Mouse (Mus musculus) left cerebral cortex, adult 18-20 months (tissue): ENCODE data around the gene Atp1b3. TPM values are rescaled to one million over a fixed set of nuclear protein-coding genes. Genes with fewer than 3 reads are reported as not detected.
"Not testable (repeated sequence)": the region's sequence is repeated elsewhere in the genome, so short reads cannot be mapped to it uniquely, and the experiment has no call there.

ENCODE experiments used
- DNase-seq, 2 experiments: peaks; one replicate each; pipeline ENCODE4 v3.0.0; 2021 to 2022; ENCODE audit warnings: low spot score in 2 of 2, mixed read lengths in 1 of 2
- long read RNA-seq, 2 experiments: library from polyadenylated mRNA; stranded (forward); transcript quantifications; one replicate each; pipeline ENCODE4 v2.0.0; 2021
- total RNA-seq, 2 experiments: library from RNA; stranded (reverse); gene quantifications; 2 replicates each; pipeline ENCODE4 v1.2.3; 2021

The Atp1b3 gene
- 100 to 1,000 TPM in 1 of 2 experiments, 10 to 100 TPM in 1; 89.6 to 100 TPM for total RNA-seq
- long read RNA-seq, experiment 1, transcript Atp1b3-201 (7 exons, 1,994 nt) = major isoform, 60 of 93 reads
- long read RNA-seq, experiment 1, partial matches to known transcripts = 8 of 93 reads
- long read RNA-seq, experiment 1, other reads (novel, unspliced or antisense) = 25 of 93 reads
- long read RNA-seq, experiment 2, transcript Atp1b3-201 (7 exons, 1,994 nt) = major isoform, 47 of 73 reads
- long read RNA-seq, experiment 2, partial matches to known transcripts = 2 of 73 reads
- long read RNA-seq, experiment 2, other reads (novel, unspliced or antisense) = 24 of 73 reads

DNA sequence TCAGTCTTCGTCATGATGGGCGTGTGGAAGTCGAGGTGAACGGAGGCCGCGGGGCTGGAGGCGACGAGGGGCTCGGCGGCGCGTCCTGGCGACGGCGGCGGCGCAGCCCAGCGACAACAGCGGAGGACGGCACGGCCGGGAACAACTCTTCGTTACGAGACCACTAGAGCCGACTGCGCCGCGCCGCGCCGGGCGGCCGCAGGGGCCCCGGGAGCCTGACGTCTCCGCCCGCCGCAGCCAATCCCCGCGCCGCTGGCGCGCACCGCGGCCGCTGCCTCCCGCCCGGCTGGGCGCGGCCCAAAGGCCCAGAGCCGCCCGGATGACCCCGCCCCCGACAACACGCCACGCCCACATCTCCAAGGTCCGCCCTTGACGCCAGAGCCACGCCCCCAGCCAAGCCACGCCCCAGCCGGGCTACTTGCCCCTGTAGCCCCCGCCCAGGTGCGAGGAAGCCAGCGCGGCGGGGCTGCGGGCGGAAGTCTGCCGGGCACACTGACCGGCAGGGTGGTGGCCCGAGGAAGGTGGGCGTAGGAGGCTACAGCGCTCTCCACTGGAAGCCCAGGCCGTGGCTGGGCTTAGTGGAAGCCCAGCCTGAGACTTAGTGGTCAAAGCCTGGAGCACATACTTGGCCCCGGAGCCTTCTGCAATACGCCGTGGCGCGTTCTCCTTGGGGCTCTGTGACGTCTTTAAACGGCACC, at the start of gene Atp1b3:
Atp1b3 (minus strand) TSS at position 302 of the 698 bp plus-strand sequence.
- DNase-seq = peak; percentile 99 to 100

DNA sequence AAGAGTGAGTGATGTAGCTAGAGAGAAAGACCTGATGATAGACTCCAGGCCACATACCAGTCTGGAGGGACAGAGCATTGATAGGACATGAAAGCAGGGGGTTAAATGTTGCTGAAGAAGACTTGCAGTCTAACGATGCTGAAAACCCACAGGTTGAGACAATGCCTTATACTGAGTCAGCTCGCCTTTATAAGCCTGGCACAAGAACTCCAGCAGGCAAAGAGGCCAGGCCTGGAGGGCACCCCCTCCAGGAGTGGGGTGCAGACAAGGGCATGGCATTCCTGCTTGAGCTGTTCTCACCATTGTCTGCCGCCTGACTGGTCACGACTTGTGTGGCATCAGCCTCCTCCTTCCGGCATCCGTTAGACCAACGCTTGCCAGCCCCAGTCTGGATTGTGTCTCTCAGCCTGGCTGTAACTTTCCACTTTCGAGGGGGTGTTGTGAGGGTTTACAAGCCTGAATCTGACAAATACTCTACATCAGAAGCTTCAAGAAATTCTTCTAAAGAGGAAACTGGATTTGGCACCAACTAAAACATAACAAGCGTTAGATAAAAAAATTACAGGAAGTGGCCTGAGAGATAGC, 48.7 kb upstream of the Atp1b3 start:
- peak in 1 of 2 experiments; percentile 34 for DNase-seq

DNA sequence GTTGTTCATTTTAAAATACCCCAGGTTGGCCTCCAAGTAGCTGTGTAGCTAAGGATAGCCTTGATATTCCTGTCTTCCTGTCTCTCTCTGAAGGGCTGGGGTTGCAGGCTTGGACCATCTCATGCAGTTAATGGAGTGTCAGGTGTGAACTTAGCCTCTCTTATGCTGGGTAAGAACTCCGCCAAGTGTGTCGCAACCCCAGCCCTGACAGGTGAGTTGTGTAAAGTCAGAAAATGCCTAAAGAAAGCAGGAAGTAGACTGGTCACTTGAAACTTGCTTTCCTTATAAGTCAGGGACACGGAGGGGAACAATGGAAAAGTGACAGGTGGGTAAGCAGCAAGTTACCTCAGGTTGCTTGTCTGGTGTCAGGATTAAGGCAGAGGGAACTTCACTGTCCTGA, 40.1 kb upstream of the Atp1b3 start:
- no peak for DNase-seq

DNA sequence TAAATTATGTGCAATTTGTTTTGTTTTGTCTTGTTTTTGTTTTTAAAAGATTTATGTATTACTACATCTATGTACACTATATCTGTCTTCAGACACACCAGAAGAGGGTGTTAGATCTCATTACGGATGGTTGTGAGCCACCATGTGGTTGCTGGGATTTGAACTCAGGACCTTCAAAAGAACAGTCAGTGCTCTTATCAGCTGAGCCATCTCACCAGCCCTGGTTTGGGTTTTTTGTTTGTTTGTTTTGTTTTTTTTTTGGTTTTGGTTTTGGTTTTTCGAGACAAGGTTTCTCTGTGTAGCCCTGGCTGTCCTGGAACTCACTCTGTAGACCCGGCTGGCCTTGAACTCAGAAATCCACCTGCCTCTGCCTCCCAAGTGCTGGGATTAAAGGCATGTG, 35.7 kb upstream of the Atp1b3 start:
- not testable (repeated sequence) for DNase-seq

DNA sequence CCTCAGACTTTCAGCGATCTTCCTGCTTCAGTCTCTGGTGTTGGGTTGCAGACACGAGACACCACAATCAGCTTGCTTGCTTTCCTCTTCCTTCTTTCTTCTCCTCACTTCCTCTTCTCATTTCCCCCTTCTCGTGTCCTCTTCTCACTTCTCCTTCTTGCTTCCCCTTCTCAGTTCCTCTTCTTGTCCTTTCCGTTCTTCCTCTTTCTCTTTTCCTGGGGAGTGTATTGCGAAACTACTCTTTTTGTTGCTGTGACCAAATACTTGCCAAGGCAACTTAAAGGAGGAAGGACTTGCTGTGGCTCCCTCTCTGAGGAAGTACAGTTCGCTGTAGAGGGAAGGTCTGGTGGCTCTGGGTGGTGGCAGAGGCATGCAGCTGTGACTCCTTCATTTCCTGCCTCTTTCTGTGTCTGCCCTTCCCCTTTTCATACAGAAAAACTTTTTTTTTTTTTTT, 35.2 kb upstream of the Atp1b3 start:
- no peak for DNase-seq

DNA sequence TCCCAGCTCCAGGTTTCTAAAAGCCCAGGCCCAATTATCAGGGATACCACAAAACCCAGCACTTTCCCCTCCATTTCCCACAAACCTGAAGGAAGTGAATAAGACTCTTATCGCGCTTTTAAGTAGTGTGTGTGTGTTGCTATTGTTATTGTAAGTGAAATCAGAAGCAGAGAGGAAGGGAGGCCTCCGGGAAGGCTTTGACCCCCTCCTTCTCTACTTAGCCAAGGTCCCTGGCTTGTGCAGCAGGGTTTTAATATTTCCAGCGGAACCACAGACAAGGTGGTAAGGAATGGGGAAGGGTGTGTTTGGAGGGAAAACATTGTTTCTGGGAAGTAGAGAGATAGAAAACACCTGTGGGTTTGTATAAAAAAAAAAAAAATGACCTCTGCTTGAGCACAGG, 34.4 kb upstream of the Atp1b3 start:
- DNase-seq = no peak

DNA sequence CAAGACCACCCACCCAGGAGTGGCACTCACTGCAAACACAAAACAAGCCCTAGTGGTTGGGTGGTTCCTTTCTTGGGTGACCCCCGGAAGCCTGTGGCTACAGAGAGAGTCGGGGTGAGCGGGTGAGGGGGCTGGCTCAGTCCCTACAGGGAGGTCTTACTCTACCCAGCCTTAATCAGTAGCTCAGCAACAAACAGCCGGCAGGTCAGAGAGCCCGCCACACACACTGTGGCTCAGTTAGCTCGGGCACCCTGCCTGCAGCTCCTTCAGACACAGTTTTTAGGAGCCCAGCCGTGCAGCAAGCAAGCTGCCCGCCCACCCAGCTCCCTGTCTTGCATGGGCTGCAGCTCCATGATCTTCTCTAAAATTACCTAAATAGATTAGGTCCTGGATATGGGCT, 33.9 kb upstream of the Atp1b3 start:
- DNase-seq = peak in 1 of 2 experiments; percentile 12

DNA sequence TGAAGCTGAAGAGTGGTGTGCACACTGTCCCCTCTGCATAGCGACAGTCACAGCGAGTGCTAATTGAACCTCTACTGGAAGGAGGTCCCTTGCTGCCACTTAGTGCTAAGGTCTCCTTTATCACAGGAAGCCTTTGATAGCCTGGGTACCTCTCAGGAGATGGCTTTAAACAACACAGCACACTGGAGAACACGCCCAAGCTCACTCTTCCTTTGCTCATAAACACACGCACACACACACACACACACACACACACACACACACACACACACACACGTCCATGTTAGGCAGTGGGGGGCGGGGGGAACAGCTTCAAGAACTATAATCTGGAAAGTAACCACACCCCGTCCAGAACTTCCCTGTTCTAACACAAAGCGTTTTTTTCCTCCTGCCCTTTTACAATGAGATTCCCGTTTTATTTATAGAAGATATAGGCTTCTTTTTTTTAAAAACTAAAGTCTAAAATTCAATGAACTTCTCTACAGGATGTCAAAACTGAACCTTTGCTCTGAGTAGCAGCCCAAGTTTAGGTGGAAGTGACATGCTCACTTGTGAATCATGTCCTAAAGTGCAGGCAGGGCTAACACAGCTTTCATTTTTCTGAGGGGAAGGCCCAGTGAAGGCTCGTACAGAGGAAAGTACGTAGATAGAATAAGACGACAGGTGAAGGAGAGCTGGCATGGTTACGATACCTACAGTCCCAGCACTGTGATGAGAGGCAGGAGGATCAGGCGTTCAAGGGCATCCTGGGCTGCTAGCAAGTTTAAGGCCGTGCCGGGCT, 30.9 kb upstream of the Atp1b3 start:
- DNase-seq = no peak

DNA sequence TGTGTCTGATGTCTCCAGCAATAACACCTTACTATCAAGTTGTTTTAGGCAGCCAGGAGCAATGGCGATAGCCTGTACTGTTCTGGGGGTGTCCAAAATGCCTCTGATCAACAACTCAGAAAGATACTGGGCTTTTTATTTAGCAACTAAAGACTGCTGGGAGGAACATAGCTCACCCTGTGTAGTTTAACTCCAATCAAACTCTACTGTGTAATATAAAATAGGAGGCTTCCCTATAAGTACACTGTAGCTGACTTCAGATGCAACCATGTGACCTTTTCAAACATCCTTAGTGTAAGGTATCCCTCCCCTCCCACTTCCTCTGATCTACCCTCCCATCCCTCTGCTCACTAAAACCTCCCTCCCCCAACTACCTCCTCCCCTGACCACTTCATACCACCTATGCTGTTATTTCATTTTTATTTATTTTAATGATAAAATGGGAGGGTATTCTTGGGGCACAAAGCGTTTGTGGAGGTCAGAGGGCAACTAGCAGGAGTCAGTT, 29.5 kb upstream of the Atp1b3 start:
- no peak for DNase-seq

DNA sequence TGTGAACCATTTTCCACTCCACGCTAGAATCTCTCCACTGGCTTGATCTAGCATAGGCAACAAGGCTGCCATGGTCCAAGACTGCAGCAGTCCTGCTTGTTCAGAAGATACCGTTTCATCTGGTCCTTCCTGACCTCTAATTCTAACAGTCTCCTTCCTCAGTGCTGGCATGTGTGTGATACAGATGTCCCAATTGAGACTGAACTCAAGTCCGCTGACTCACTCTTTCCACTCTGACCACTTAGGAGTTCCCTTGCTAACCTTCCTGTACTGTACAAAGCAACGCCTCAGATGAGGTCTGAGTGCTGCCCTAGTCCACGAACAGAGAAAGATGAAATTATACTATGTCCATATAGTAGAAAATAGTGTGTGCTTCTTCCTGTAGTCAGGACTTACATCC, 28.9 kb upstream of the Atp1b3 start:
- no peak for DNase-seq

DNA sequence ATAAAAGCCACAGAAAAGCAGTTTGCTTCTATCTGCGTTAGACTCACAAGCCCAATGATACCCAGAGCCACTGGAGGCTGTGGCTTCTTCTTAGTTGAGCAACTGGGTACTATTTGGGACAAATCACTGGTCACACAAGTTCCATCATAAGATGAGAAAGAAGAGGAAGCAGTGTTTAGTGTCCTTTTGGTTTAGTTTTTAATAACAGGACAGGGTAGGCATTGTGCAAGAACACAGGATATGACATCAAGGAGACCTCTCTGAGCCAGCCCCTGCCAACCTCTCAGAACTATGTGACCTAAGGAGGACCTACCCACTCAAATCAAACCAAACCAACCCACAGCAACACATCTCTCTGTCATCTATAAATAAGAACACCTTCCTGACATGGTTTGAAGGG, 27.7 kb upstream of the Atp1b3 start:
- no peak for DNase-seq

DNA sequence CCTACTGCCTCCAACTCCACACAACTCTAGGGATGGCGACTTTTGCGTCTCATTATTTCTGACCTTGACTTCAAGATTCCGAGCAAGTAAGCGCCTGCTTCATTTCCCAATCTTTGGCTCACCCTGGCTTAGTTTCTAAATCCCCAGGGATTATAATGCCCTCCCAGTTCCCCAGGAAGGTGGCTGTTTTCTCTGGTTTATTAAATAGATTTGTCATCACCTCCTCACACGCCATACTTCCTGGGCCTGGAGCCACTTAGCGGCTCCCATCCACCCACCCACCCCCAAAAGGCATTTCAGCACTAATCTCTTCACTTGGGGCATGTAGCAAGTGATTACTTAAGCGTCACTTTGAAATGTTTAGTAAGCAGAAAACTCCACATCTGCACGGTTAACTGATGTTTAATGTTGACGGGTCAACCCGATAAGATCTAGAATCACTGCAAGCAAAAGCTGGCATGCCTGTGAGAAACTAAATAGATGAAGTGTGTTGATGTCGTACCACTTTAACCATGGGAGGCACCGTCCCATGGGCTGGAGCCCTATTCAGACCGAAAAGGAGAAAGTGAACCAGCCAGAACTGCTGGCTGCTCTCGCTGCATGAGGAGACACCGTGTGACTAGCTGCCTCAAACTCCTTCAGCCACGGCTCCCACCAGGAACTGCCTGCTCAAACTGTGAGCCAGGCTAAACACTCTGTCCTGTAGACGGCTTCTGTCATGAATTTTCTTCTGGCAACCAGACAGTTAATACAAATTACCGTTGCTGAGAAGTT, 19.7 kb upstream of the Atp1b3 start:
- DNase-seq = no peak

DNA sequence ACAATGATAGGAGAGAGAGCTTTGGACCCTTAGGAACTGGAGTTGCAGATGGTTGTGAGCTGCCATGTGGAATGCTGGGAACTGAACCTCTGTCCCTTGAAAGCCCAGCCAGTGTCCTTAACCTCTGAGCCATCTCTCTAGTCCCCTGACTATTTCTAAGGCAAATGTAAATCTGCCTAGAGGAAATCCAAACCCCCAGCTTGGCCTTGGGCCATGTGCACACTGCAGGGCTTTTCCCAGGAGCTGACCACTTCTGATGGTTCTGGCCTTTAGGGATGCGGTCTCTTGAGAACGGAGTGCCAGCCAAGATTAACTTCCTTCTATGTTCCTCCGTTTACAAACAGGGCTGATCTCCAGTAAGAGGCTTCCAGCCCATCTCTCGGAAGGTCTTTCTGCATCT, 18.5 kb upstream of the Atp1b3 start:
- no peak for DNase-seq

DNA sequence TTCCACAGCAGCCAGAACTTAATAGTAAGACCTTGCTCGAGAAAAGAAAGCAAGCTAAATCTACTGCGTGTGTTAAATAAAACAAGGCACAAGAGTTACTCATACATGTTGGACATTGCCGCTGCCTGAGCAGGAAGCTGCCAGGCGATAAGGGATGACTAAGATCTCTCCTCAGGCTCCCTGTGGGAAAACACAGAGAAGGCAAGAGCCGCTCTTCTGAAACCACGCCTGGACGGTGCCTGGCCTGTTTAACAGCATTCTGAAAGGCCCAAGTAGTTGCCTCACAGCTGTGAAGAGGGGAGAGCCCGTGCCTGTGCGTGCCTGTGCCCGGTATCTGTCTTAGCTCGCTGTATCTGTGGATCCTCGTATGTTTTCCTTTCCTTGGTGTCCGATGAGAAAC, 17.2 kb upstream of the Atp1b3 start:
- no peak for DNase-seq

DNA sequence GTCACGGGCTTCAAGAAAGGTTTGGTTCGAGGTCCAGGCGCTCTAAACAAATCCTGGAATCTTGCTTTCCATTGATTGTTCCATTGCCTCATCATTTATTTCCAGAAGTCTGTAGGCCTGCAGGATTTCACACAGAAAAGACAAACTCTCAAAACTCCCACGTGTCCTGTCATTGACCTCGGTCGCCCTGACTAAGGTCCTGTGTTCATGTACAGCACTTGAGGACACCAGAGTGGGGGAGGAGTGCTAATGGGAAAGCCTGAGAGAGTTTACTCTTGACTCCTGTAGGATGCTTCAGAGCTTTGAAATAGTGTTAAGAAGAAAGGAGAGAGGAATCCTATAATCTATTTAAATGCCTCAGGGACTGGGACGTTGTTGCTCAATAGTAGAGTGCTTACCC, 15.3 kb upstream of the Atp1b3 start:
- DNase-seq = no peak

DNA sequence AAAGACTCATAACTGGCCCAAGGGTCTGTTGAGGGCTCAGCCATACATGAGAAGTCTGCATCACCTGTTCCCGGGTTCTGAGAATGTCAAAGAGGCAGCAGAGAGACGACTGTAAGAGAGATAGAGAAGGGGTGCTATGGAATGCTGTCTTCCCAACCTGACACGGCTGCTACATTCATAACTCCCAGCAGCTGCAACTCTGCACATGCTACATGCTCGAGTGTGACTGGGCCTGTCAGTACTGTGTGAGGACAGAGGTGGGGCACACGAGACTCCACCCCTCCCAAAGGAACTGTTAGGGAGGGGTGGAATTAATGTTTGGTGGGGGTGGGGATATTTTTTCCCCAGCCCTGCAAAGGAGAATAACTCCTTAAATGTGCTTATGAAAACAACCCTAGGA, 14.5 kb upstream of the Atp1b3 start:
- no peak for DNase-seq

DNA sequence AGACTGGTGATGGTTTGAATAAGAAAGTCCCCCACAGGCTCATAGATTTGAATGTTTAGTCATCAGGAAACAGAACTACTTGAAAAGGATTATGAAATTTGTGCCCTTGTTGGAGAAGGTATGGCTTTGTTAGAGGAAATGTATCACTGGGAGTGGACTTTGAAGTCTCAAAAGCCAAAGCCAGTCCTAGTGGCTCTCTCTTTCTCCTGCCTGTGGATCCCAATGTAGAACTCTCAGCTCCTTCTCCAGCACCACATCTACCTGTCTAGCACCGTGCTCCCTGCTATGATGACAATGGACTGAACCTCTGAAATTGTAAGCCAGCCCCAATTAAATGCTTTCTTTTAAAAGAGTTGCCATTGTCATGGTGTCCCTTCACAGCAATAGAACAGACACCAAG, 12.9 kb upstream of the Atp1b3 start:
- no peak for DNase-seq

DNA sequence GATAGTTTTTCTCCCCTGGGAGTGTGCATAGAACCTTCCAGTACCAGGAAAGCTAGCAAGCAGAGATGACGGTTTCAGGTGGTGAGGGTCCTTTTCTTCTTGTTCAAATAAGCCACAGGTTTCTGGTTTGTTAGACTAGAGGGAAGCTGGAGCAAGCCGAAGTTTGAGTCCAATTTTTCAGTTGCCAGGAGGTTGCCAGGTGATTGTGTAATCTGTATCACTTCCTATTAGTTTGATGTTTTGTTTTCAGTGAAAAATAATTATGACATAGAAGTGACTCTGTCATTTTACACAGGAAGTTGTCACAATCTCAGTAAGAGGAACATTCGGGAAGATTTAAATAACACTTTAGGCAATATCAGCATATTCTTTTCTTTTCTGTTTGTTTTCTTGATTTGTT, 11.6 kb upstream of the Atp1b3 start:
- no peak for DNase-seq

DNA sequence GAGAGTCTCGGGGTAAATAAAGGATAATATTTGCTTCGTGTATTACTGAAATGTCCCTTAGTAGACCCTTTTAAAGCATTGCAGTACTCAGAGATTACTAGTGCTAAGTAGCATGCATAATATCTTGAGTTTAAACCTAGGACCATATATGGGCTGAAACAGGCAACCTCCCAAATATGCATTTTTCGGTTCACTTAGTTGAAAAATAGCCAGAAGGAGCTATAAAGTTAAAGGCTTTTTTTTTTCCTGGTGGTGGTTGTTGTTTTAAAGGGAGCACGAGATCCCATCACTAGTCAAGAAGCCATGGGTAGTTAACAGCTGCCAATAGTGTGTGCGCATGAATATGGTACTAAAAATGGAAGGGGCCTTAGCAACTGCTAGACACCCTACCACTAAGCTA, 6.8 kb upstream of the Atp1b3 start:
- DNase-seq = no peak

DNA sequence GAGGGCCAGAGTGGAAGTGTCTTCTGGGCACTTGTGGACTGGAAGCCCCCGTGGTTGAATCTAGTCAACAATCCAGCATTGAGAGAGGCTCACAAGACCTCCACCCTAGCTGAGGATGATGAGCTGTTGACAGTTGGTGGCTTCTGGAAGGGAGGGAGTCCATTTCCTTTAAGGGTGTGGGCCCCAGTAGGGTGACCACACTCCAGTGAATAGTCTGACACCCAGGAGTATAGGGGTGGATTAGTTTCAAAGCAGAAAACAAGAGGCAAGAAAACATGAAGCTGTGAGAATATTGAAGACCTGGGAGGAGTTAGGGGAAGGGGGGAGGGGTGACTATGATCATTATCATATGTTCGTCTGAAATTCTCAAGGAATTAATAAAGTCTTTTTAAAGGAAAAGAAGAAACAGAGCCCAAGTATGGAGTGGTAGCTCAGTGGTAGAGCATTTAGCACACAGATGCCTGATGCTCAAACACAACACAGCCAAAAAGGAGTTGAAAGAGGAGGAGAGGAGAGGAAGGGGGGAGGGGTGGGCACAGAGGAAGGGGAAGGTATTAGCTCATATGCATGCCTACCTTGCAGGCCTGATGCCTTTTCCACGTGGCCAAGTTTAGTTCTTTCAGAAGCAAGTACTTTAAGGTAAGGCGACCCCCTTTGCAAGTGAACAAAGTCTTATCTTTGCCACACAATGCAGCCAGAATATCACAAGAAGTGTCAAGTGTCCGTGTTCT, 5.6 kb upstream of the Atp1b3 start:
- no peak for DNase-seq
